ENCODE assay signal across 26 mouse cellular contexts in genomic region chr13:4206147-4206903, GRCm38 (mm10). TPM values are rescaled to one million over a fixed set of nuclear protein-coding genes. Genes with fewer than 3 reads are reported as not detected.
A peak's percentile ranks its signal among the peaks of the same experiment; 100 is the strongest.
DNase-seq lines count a peak whose midpoint lies in the region; ATAC-seq and TF ChIP-seq lines count a peak whose summit lies in the region.
"Had no signal": no experiment of that assay in that cellular context is flagged by ENCODE, and none has a peak within 500 bp of the region (broad histone marks: within the 10 kb centered on the region; RNA-seq: fewer than 3 reads in every experiment).

No protein-coding gene starts in this region.

- H3K4me1 ChIP-seq in G1E (ENCODE audit: insufficient read depth, low read depth, low read length), result peaks cover 13% of the 10 kb centered on the region
- H3K4me1 ChIP-seq in intestine, postnatal 0 days (replicated peaks; ENCODE audit: control insufficient read depth, insufficient read depth, low read length), result 0 out of 2 replicates have a peak, but pooled peaks cover 3% of the 10 kb centered on the region
- H3K4me1 ChIP-seq: embryonic facial prominence, embryonic 15.5 days; hindbrain, embryonic 15.5 days; limb, embryonic 13.5 days had no signal

- H3K9ac ChIP-seq in intestine, postnatal 0 days (ENCODE audit: low read depth, low read length), result no peak overlapping the region
- H3K9ac ChIP-seq: embryonic facial prominence, embryonic 15.5 days; hindbrain, embryonic 15.5 days; limb, embryonic 13.5 days; lung, embryonic 14.5 days had no signal

- WGBS in intestine, postnatal 0 days, result 17% methylated on average over 1 of the region's 1 CpGs

- H3K4me2 ChIP-seq in intestine, postnatal 0 days (replicated peaks; ENCODE audit: low read depth), result no peak overlapping the region
- H3K4me2 ChIP-seq: embryonic facial prominence, embryonic 15.5 days; hindbrain, embryonic 15.5 days; limb, embryonic 13.5 days; lung, embryonic 14.5 days had no signal

- H3K27ac ChIP-seq in intestine, postnatal 0 days (ENCODE audit: low read depth, low read length), result no peak overlapping the region
- H3K27ac ChIP-seq: embryonic facial prominence, embryonic 15.5 days; hindbrain, embryonic 15.5 days; limb, embryonic 13.5 days had no signal

- H3K27me3 ChIP-seq in G1E (ENCODE audit: insufficient read depth, low read length), result no peaks in the 10 kb centered on the region
- no peaks in the 10 kb centered on the region for H3K27me3 ChIP-seq in intestine, postnatal 0 days (replicated peaks; ENCODE audit: control insufficient read depth, insufficient read depth, low read length)
- H3K27me3 ChIP-seq: embryonic facial prominence, embryonic 15.5 days; hindbrain, embryonic 15.5 days; limb, embryonic 13.5 days had no signal

- intact Hi-C loops in heart, postnatal 25 days (cut with DNase I), result no loop called here

- TF ChIP-seq CTCF in G1E (IDR thresholded peaks at IDR 0.05; ENCODE audit: low read depth, low read length), result no peak
- no peak for TF ChIP-seq CTCF in intestine, postnatal 0 days (IDR thresholded peaks at IDR 0.05; ENCODE audit: low read depth)

- H3K36me3 ChIP-seq in G1E (replicated peaks), result peaks cover 21% of the 10 kb centered on the region
- no peaks in the 10 kb centered on the region for H3K36me3 ChIP-seq in intestine, postnatal 0 days (ENCODE audit: control insufficient read depth, insufficient read depth)
- H3K36me3 ChIP-seq: embryonic facial prominence, embryonic 15.5 days; hindbrain, embryonic 15.5 days; limb, embryonic 13.5 days had no signal

- no peaks in the 10 kb centered on the region for H3K9me3 ChIP-seq in G1E (replicated peaks)
- H3K9me3 ChIP-seq in intestine, postnatal 0 days (ENCODE audit: control insufficient read depth), result no peaks in the 10 kb centered on the region
- H3K9me3 ChIP-seq: embryonic facial prominence, embryonic 15.5 days; hindbrain, embryonic 15.5 days; limb, embryonic 13.5 days had no signal

- H3K4me3 ChIP-seq in G1E (ENCODE audit: low read depth, low read length), result no peak overlapping the region
- no peak overlapping the region for H3K4me3 ChIP-seq in intestine, postnatal 0 days (ENCODE audit: low read depth, low read length)
- H3K4me3 ChIP-seq: embryonic facial prominence, embryonic 15.5 days; hindbrain, embryonic 15.5 days; limb, embryonic 13.5 days; myocyte had no signal

- no peak for DNase-seq in G1E (ENCODE audit: low spot score)
- no peak for DNase-seq in heart, postnatal 25 days (ENCODE audit: low spot score)
- DNase-seq in gastrocnemius, adult 8-10 months (ENCODE audit: low spot score in 2 of 2), result no peak
- DNase-seq in ovary, postnatal 10 days (ENCODE audit: low spot score), result no peak
- DNase-seq in frontal cortex, postnatal 25 days (ENCODE audit: low spot score in 2 of 2), result no peak
- DNase-seq: adrenal gland, postnatal 25 days; cerebellum, adult 9-10 months; gastrocnemius, postnatal 14 days; heart, postnatal 36 days; kidney, postnatal 36 days; lung, embryonic 14.5 days; lung, postnatal 36 days; thymus, postnatal 14 days had no signal

- peak; percentile 93 for ATAC-seq in G1E (ENCODE audit: extremely low read depth, insufficient number of reproducible peaks, low FRiP score, poor library complexity, severe bottlenecking)
- peak; percentile 65; the same call in 1 of the 2 replicates for ATAC-seq in common myeloid progenitor, adult 5-6 weeks (replicated peaks; ENCODE audit: low read depth, poor library complexity, severe bottlenecking)
- peak; percentile 98 for ATAC-seq in intestine, postnatal 0 days
- peak; percentile 72 for ATAC-seq in megakaryocyte, adult 5-6 weeks (ENCODE audit: poor library complexity, severe bottlenecking)
- ATAC-seq: forebrain, embryonic 14.5 days; midbrain, embryonic 16.5 days had no signal

RNA-seq across cellular contexts. Expression of gene Akr1c13, which starts 15.4 kb away (rescaled TPM):
- total RNA-seq in G1E (2014; fragmentation: Nextera tagmentation), result 76.4 and 99.4 TPM in 2 replicates
- total RNA-seq in G1E (2017), result 350 and 361 TPM in 2 replicates
- 5.9 and 6.1 TPM in 2 replicates for polyA plus RNA-seq in G1E (2012)
- 37.3 and 50.4 TPM in 2 replicates for total RNA-seq in common myeloid progenitor, adult 5-6 weeks (2017)
- 458 and 493 TPM in 2 replicates for polyA plus RNA-seq in intestine, postnatal 0 days (2015; fragmentation: Nextera tagmentation; extraction: Ambion mirVana)
- 28.8 and 30.1 TPM in 2 replicates for total RNA-seq in megakaryocyte, adult 5-6 weeks (2015)
- 31.9 and 34.9 TPM in 2 replicates for total RNA-seq in megakaryocyte, adult 5-6 weeks (2017)
- 1 to 10 TPM in 1 of 2 experiments, under 1 TPM in 1; 0.86 to 1.1 TPM for total RNA-seq in heart, postnatal 25 days (2021)
- total RNA-seq in gastrocnemius, adult 8-10 months (2022), result under 1 TPM in 2 of 4 experiments, not detected in 2; 0.43 to 0.46 TPM

RNA-seq across cellular contexts. Expression of gene Akr1c19, which starts 22.2 kb away (rescaled TPM):
- not detected in 2 replicates for total RNA-seq in G1E (2014; fragmentation: Nextera tagmentation)
- total RNA-seq in G1E (2017), result 0.11 and 0.70 TPM in 2 replicates
- polyA plus RNA-seq in G1E (2012), result not detected in 2 replicates
- total RNA-seq in common myeloid progenitor, adult 5-6 weeks (2017), result not detected in 2 replicates
- polyA plus RNA-seq in intestine, postnatal 0 days (2015; fragmentation: Nextera tagmentation; extraction: Ambion mirVana), result 936 and 1,023 TPM in 2 replicates
- not detected in 2 replicates for total RNA-seq in megakaryocyte, adult 5-6 weeks (2015)
- total RNA-seq in megakaryocyte, adult 5-6 weeks (2017), result not detected in 2 replicates
- total RNA-seq in heart, postnatal 25 days (2021), result 1 to 10 TPM; 1.5 to 1.7 TPM
- total RNA-seq in gastrocnemius, adult 8-10 months (2022), result under 1 TPM in 3 of 4 experiments, not detected in 1; 0.17 to 0.65 (median 0.47) TPM
- total RNA-seq: left cerebral cortex, postnatal 25 days had no signal
- polyA plus RNA-seq: myocyte had no signal

RNA-seq across cellular contexts. Expression of gene Akr1c18, which starts 55.9 kb away (rescaled TPM):
- total RNA-seq in G1E (2014; fragmentation: Nextera tagmentation) (not detected in 2 replicates), G1E (2017) (not detected in 2 replicates)
- polyA plus RNA-seq in G1E (2012), result not detected in 2 replicates
- not detected in 2 replicates for total RNA-seq in common myeloid progenitor, adult 5-6 weeks (2017)
- 0.18 and 0.38 TPM in 2 replicates for polyA plus RNA-seq in intestine, postnatal 0 days (2015; fragmentation: Nextera tagmentation; extraction: Ambion mirVana)
- 0.65 and 0.84 TPM in 2 replicates for total RNA-seq in megakaryocyte, adult 5-6 weeks (2015)
- 0.20 and 1.0 TPM in 2 replicates for total RNA-seq in megakaryocyte, adult 5-6 weeks (2017)
- total RNA-seq in heart, postnatal 25 days (2021), result not detected
- under 1 TPM in 1 of 4 experiments, not detected in 3; 0.22 TPM for total RNA-seq in gastrocnemius, adult 8-10 months (2022)
- total RNA-seq: heart, adult 8-10 months; heart, postnatal 36 days had no signal
- polyA plus RNA-seq: brain, embryonic 14.5 days; hindbrain, embryonic 15.5 days; limb, embryonic 13.5 days; midbrain, embryonic 16.5 days; myocyte; small intestine, adult 2 months had no signal

Comparison
In these comparisons a context has a peak if more than half of its experiments do, and no peak if none do; other contexts are left out.
1. RNA of gene Akr1c13, which starts 15.4 kb away (total RNA-seq): 76.4 to 361 TPM in G1E, 37.3 to 50.4 TPM in common myeloid progenitor, adult 5-6 weeks and 28.8 to 34.9 TPM in megakaryocyte, adult 5-6 weeks; 0.86 to 1.1 TPM in heart, postnatal 25 days and 0.43 to 0.46 TPM in gastrocnemius, adult 8-10 months; every median in the first group is over 10 times any median in the second.
2. Peak in every context shown above with its lines, with median percentiles within 50 percentile points of each other: ATAC-seq.